Mouse (Mus musculus) kidney, postnatal 36 days (tissue): ENCODE measurements at regions not wholly inside any gene's neighbourhood (a gene's known extent, or its start where the extent isn't known, plus 50 kb on each side); places are given as distances from the start of the nearest gene placed in this dataset.

Experiments used
- DNase-seq, 2 experiments: peaks; one replicate each; pipeline ENCODE4 v3.0.0; 2021 to 2022; ENCODE audit warnings: mixed read lengths in 2 of 2

DNA sequence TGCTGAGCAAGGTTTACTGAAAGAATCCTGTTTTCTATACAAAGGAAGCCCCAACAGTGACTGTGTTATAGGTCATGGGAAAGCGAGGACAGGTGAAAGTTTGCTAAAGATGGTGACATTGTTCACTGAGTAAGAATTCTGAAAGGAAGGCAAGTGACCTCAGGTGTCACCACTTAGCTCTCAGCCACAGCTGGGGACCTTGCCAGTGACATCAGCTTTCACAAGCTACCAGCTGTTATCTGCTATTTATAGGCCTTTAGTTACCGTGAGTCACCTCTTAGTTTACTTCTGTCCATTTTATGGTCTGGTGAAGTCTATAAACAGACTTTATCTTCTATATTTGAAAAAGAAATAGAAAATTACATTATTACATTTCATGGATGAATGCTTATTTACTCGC is 65.4 kb upstream of the Mtpn start:
- no peak for DNase-seq

DNA sequence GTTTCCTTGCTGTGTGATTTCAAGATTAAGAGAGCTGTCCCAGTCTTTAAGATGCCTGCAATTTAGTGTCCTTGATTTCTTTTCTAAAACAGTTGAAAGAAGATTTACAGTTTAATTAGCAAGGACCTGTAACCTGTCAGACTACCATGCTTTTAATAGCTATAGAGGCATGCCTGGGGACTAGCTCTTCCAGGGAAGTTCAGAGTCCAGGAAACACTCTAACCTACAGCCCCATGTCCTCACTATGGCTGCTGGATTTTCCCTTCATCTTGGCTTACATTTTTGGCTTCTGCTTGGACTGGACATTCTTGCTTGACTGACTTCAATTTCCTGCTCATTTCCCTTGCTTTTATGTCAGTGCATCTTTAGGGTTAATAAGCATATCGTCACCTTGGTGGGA is 61.7 kb upstream of the Mtpn start:
- DNase-seq = no peak

DNA sequence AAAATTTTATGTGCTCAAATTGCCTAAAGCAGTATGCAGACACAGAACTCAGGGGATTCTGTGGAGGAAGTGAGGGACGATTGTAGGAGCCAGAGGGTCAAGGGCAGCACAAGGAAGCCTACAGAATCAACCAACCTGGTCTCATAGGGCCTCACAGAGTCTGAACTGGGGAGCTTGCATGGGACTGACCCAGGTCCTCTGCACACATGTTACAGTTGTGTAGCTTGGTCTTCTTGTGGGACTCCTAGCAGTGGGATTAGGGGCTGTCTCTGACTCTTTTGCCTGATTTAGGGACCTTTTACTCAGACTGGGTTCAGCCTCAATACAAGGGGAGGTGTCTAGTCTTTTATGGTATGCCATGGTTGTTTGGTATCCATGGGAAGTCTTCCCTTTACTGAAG is 60.2 kb upstream of the Mtpn start:
- no peak for DNase-seq

DNA sequence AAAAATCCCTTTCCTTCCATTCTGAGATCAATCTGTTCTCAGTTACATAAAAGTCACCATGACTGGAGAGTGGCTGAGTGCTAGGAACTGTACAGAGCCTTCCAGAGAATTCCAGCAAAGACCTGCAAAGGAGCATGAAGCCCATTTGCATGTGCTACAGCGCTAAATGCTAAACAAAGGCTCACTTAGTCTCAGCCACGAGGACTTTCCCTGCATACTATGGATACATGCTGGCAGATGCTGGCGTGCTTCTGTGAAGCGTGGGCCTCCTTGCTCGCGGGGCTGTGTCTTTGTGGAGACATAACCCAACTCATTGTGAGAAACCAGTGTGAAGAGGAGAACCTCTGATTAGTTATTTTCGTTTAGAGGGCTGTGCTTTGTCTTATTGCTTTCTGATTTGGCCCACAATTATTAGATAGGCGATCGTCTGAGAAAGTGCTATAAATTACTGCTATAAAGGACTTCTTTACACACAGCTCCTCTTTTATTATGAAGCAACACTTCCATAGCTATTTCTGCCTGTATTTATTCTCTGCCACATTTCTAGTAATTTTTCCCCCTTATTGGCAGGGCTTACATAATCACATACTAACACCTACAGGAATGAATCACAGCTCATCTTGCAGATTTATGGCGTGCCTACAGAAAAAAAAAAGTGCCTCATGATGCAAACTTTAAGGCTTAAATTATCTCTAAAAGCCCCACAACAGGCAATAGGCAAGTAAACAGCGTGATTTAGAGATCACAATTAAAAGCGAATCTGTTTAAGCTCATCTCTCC is 58.9 kb upstream of the Mtpn start:
- DNase-seq = no peak

DNA sequence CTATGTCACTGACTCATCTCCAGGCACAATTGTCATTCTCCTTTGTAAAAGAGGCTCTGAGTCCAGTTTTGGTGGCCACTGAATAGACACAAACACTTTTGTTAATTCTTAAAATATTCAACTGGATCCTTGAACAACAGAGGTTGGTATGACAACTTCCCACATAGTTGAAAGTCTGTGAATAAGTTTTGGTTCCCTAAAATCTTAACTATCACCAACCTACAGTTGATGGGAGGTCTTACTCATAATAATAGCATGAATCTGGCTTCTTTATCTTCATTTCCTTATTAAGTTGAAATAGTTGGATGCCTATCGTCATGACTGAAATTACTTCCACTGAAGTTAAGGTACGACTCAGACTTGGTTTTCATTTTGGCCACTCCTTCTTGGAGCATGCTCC is 55.3 kb upstream of the Mtpn start:
- no peak for DNase-seq

DNA sequence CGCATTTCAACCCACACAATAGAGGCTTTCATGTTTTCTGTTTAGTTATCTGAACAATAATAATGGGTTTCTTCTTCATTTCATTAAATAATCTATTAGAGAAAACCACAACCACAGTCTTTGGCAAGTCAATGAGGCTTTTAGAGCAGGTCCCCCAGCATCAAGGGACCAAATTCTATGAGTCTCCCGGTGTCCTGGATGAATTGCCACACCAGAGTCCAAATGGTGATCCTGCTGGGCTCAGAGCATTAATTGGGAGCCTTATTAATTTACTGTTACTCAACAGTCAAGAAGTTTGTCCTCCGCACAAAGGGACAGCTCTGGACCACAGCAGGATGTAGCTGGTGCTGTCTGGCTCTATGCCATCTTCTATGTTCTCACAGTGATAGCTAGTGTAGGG is 52.5 kb upstream of the Mtpn start:
- DNase-seq = no peak
